Mouse (Mus musculus) brain, embryonic 18.5 days (tissue): ENCODE measurements around the gene Zfp429.
"Not testable (repeated sequence)": the region's sequence is repeated elsewhere in the genome, so short reads cannot be mapped to it uniquely, and the experiment has no call there.

Source experiments
- DNase-seq: peaks from one replicate; pipeline ENCODE4 v3.0.0-alpha.2; 2012; ENCODE audit warnings: low read depth, low spot score

The Zfp429 gene

DNA sequence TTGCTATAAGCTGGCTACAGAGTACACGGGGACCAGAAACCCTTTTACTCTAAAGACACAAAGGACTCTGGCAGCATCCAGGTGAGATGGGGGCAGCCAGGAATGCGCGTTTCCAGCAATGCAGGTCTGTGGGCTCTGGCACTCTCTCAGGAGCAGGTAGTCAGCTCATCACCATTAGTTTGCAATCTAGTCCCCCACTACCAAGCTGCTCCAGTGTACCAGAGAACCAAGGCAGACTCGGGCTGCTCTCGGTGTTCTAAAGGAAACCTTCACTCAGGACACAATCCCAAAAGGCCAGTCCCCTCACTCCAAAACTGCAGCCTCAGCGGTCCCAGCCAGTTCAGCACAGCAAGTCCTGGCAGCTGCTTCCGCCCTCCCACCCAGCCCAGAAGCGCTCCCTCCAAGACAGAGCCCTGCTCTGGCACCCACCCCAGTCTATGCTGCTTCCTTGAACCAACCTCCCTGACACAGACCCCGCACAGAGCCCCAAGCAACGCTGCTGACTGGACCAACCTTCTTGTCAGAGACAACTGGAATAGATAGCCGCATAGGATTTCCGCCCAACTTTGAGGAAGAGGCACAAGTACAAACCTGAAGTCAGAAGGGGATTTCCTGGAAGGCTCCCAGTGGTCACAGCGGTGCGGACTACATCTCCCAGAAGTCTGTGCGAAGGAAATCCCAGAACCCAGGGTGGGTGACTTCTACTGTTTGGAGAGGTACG is at the start of gene Zfp429:
Zfp429 (minus strand) TSS at position 637 of the 721 bp plus-strand sequence.
- not testable (repeated sequence) for DNase-seq

- not testable (repeated sequence) for DNase-seq
Measured at GRCm38 (mm10) chr13:67437095-67437494, 37.5 kb upstream of the Zfp429 start.

- no peak for DNase-seq
Measured at GRCm38 (mm10) chr13:67428116-67428515, 28.5 kb upstream of the Zfp429 start.

- not testable (repeated sequence) for DNase-seq
Measured at GRCm38 (mm10) chr13:67425699-67426098, 26.1 kb upstream of the Zfp429 start.

- not testable (repeated sequence) for DNase-seq
Measured at GRCm38 (mm10) chr13:67422532-67422931, 22.9 kb upstream of the Zfp429 start.

DNA sequence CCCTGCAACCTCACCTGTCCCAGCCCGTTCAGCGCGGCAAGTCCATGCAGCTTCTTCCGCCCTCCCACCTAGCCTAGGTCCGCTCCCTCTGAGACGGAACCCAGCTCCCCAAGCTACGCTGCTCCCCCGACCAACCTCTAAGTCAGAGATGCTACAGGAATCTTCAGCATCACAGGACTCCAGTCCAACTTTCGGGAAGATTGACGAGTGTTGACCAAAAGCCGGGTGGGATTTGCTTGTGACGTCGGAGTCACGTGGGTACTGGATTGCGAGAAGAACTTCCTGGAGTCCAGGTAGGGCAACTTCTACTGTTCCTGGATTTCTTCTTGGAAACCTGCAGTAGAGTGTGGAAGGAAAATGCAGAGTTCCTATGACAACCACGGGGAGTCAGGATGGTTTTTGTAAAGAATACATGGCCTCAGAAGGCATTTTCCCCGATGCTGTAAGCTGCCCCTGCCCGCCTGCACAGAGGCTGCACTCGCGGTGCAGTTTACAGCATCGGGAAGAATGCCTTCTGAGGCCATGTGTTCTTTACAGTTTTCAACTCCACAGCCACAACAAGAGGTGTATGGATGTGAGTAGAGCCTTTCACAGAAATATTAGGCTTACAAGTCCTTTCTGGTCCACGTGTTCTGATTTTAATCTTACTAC is 21.7 kb upstream of the Zfp429 start, which contains the start of gene Zfp459:
Zfp459 (minus strand) TSS at position 212 of the 651 bp plus-strand sequence.
- DNase-seq = no peak

- DNase-seq = no peak
Measured at GRCm38 (mm10) chr13:67420558-67421206, 21.1 kb upstream of the Zfp429 start.

- no peak for DNase-seq
Measured at GRCm38 (mm10) chr13:67416811-67417210, 17.2 kb upstream of the Zfp429 start.

GRCm38 (mm10) chr13:67415759-67416158 is 16.1 kb upstream of the Zfp429 start:
- no peak for DNase-seq

GRCm38 (mm10) chr13:67413634-67414033 is 14.0 kb upstream of the Zfp429 start:
- DNase-seq = not testable (repeated sequence)

GRCm38 (mm10) chr13:67376255-67376654 is 23.4 kb downstream of the Zfp429 start:
- DNase-seq = not testable (repeated sequence)

GRCm38 (mm10) chr13:67375050-67375911 is 24.3 kb downstream of the Zfp429 start, which contains the start of the genes Gm28041 and Zfp456:
Gm28041 (minus strand) TSS chr13:67375733.
Zfp456 (minus strand) TSS chr13:67375810.
- DNase-seq = not testable (repeated sequence)

GRCm38 (mm10) chr13:67360131-67360744 is 39.4 kb downstream of the Zfp429 start, which contains the start of the genes Gm28044 and Zfp953:
Gm28044 (minus strand) TSS chr13:67360536.
Zfp953 (minus strand) TSS chr13:67360605.
- peak; percentile 74 for DNase-seq

- no peak for DNase-seq
Measured at GRCm38 (mm10) chr13:67351854-67352253, 47.8 kb downstream of the Zfp429 start.

DNA sequence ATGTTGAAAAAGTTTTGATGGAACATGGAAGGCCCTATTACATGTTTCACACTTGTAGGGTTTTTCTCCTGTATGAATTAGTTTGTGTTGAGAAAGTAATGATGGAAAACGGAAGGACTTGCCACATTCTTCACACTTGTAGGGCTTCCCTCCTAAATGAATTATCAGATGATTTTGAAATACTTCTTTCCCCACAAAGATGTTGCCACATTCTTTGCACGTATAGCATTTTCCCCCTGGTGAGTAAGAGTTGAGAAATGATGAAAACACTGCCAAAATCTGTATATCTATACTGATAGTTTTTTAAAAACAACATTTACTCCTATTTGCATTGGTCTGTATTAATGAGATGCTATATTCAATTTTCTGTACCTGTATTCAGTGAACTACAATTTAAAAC is 56.2 kb downstream of the Zfp429 start:
- DNase-seq = no peak
